Mouse (Mus musculus) layer of hippocampus, adult 11-12 months (tissue): Measurements from ENCODE around the gene Ttll11.
A peak's percentile ranks its signal among the peaks of the same experiment; 100 is the strongest.

Experiments used
- DNase-seq: peaks from one replicate; pipeline ENCODE4 v3.0.0; 2022; ENCODE audit warnings: low spot score

Gene Ttll11

GRCm38 (mm10) chr2:35965883-35966513 lies 13.7 kb downstream of the Ttll11 start:
- DNase-seq, result no peak

- no peak for DNase-seq
Observed at GRCm38 (mm10) chr2:35963280-35963679, 16.4 kb downstream of the Ttll11 start.

GRCm38 (mm10) chr2:35961593-35962127 lies 18.1 kb downstream of the Ttll11 start:
- peak; percentile 28 for DNase-seq

- no peak for DNase-seq
Observed at GRCm38 (mm10) chr2:35957471-35958140, 22.1 kb downstream of the Ttll11 start.

- DNase-seq, result no peak
Observed at GRCm38 (mm10) chr2:35955211-35955610, 24.5 kb downstream of the Ttll11 start.

DNA sequence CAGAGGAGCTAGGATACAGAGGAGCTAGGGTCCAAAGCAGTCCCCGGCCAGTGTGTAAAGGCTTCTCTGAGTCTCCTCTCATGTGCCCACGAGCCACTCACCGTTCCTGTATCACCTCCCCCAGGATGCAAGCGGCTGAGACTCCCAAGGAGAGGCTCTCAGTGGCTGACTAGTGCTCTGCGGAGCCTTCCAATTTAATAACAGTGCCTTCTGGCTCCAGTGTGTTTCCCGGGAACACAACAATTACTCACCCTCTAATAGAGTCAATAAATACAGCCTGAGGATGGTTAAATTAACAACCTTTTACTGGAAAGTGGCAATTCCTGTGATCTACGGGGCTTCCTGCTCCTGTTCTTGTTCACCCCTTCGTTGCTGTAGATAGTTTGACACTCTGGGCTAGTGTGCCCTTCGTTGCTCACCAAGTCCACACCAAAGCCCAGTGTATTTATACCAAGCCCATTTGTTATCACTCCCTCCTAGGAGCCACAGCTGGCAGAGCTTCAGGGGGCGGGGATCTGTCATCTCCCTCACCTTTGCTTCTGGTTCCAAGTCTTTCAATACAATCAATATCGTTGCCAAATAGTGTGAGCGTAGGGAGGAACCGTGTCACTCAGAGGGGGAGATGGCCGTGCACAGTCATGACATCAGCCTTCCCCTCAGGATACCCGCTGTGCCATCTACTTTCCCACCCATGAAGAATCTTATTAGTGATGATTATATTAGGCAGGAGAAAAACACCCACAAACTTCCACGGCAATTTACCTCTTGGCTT lies 27.3 kb downstream of the Ttll11 start:
- no peak for DNase-seq

GRCm38 (mm10) chr2:35944896-35945295 lies 34.8 kb downstream of the Ttll11 start:
- DNase-seq, result no peak

DNA sequence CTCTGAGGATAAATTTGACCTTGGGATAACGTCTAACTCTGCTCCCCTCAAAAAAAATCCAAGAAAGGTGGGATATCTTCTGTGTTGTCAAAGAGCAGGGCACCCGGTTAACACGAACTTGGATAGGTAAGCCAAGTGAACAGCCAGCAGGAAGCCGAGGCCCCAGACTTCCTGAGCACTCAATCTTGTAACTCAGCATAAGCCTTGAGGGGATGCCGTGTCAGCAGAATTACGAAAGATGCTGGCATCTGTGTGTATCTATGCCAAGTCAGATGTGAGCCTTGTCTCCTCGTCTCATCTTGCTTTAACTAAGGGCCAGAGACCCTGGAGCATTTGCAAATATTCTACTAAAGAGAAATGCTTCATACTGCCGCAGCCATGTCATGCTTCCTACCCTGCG lies 36.8 kb downstream of the Ttll11 start:
- no peak for DNase-seq

GRCm38 (mm10) chr2:35935045-35935444 lies 44.7 kb downstream of the Ttll11 start:
- no peak for DNase-seq

GRCm38 (mm10) chr2:35933116-35933515 lies 46.6 kb downstream of the Ttll11 start:
- no peak for DNase-seq

DNA sequence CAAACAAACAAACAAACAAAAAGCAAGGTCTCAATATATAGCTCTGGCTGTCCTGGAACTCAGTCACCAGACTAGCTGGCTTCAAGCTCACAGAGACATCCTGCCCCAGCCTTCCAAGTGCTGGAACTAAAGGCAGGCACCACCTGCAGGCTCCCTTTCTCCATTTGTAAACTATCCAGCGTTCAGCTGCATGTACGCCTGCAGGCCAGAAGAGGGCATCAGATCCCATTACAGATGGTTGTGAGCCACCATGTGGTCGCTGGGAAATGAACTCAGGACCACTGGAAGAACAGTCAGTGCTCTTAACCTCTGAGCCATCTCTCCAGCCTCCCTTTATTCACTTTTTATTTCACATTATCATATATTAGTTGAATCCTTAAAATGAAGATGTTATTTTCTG lies 48.1 kb downstream of the Ttll11 start:
- no peak for DNase-seq

DNA sequence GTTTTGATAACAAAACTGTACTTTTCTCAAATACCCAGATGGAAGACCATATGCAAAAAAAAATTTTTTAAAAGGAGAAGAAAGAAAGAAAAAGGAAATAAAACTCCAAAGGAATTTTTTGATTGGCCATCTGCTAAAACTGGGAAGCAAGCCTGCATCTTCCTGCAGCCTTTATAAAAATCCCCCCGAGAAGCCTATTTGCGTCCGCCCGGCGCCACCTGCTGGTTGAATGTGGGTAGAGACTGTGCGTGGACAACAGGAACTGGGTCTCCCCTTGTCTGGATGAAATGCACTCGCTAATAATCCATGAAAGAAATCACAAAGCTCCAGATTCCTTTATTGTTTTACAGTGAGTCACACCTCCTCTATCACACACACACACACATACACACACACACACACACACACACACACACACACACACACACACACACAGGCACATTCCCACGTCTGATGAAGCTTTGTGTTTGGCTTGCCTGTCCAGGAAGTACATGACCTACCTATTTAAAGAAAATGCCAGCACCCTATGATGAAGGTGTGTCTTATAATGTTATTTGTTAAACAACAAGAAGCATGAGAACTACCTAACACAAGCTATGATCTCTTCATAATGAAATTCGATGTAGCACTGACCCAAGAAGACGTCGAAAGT lies 49.1 kb downstream of the Ttll11 start:
- peak; percentile 85 for DNase-seq

GRCm38 (mm10) chr2:35928133-35928532 lies 51.6 kb downstream of the Ttll11 start:
- DNase-seq, result peak; percentile 60

GRCm38 (mm10) chr2:35924947-35925346 lies 54.8 kb downstream of the Ttll11 start:
- no peak for DNase-seq

- no peak for DNase-seq
Observed at GRCm38 (mm10) chr2:35922956-35923355, 56.8 kb downstream of the Ttll11 start.

GRCm38 (mm10) chr2:35912090-35912489 lies 67.6 kb downstream of the Ttll11 start:
- DNase-seq, result no peak

- DNase-seq, result no peak
Observed at GRCm38 (mm10) chr2:35911675-35912074, 68.0 kb downstream of the Ttll11 start.

GRCm38 (mm10) chr2:35910740-35911139 lies 69.0 kb downstream of the Ttll11 start:
- DNase-seq, result no peak

- DNase-seq, result no peak
Observed at GRCm38 (mm10) chr2:35909353-35909752, 70.4 kb downstream of the Ttll11 start.

DNA sequence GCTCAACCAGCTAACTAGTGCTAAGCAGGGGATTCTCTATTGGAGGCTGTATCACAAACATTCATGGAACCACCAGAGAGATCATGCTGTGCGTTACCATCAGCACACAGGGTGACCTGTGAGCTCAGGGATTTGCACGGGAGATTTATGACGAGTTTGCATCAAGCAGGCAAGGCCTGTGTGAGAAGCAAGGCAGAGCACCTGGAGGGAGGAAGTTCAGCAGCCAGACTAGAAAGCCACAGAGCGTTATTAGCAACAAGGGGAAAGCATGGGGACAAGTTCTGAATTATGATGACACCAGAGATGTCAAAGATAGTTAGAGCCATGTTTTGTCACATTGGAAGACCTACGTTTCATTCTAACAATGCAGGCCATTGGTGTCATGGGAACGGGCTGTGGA lies 72.1 kb downstream of the Ttll11 start:
- DNase-seq, result no peak

DNA sequence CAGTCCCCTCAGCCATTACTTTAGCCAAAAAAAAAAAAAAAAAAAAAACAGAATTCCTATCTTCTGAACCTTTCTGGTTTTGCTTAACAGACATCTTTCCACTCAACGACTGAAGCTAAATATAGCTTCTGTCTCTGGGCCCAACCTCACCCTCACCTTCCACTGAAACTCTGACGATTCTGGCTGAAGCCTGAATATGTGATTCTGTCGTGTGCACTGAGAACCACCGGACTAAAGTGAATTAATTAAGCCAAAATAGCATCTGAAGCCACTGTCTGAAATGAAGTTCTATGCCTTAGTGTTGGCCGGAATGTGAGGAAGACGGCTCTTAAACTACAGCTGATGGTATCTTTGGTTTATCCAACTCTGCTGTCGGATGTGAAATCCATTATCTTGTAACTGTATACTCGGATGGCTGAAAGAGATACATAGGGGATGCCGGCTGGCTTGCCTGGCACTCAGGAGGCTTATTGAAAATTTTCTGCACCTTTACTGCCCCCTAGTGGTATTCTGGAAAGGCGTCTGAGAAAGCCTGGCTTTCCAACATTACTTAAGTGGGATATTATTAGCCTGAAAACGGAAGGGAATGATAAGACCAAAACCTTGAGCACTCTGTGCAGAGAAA lies 73.4 kb downstream of the Ttll11 start:
- DNase-seq, result peak; percentile 74

DNA sequence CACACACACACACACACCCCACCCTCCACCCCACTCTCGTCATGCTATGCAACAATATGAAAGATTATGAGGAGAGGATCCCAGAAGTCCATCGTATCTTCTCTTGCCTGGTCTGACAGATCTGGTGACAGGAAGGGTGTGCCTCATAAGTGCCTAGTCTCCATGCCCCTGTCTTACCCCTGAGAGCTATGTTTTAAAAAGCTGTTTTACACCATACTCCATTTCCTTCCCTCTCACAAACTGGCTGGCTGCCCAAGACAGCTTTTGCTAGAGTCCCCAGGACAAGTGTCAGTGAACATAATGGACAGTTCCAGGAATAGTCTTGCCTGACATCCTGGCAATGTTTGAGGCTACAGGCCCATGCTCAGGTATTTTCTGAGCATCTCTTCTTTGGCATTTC lies 78.9 kb downstream of the Ttll11 start:
- DNase-seq, result no peak
